Mouse (Mus musculus) CH12.LX (cell line): ENCODE measurements around the gene Slc22a14. TPM values are rescaled to one million over a fixed set of nuclear protein-coding genes. Genes with fewer than 3 reads are reported as not detected.

ENCODE experiments used
- DNase-seq: peaks from one replicate; pipeline ENCODE4 v3.0.0-alpha.2; 2013; ENCODE audit errors: extremely low read depth
- H3K27ac ChIP-seq: 2 replicates; pipeline ENCODE4 v1.5.1; 2012; ENCODE audit warnings: low read depth, mild to moderate bottlenecking, control low read depth, moderate library complexity; ENCODE audit not compliant: insufficient read depth
- H3K27me3 ChIP-seq: replicated peaks from 2 replicates; pipeline ENCODE3; 2012; ENCODE audit warnings: inconsistent platforms
- H3K36me3 ChIP-seq, 2 experiments: replicated peaks in 1 of 2; 2 replicates each; pipeline versions ENCODE3 to v1.6.1; 2012; ENCODE audit warnings: inconsistent platforms in 1 of 2, low read length in 1 of 2, mild to moderate bottlenecking in 1 of 2, mixed read lengths in 1 of 2, moderate library complexity in 1 of 2; ENCODE audit not compliant: control insufficient read depth in 1 of 2, insufficient read depth in 1 of 2
- H3K4me1 ChIP-seq, 2 experiments: 2 replicates each; pipeline ENCODE4 v1.6.1; 2012; ENCODE audit warnings: inconsistent platforms in 1 of 2, moderate library complexity in 1 of 2; ENCODE audit not compliant: insufficient read depth in 2 of 2, control insufficient read depth in 1 of 2
- H3K4me2 ChIP-seq: 2 replicates; pipeline ENCODE4 v1.6.1; 2012; ENCODE audit warnings: low read depth, mild to moderate bottlenecking, control low read depth; ENCODE audit not compliant: poor library complexity, insufficient read depth, severe bottlenecking
- H3K4me3 ChIP-seq, 3 experiments: fragments of 150-350 bp in 1 of 3; sonication (generic) in 1 of 3; replicated peaks in 1 of 3; 2 replicates each; pipeline versions ENCODE3 to v1.5.1; 2011 to 2012; ENCODE audit warnings: low read depth in 2 of 3, low read length in 2 of 3, mild to moderate bottlenecking in 2 of 3, moderate library complexity in 2 of 3, control low read depth in 1 of 3, improper control_type of control experiment in 1 of 3, inconsistent platforms in 1 of 3, mixed read lengths in 1 of 3; ENCODE audit not compliant: poor library complexity in 1 of 3
- H3K79me2 ChIP-seq: replicated peaks from 2 replicates; pipeline ENCODE4 v1.6.1; 2012; ENCODE audit warnings: mild to moderate bottlenecking, moderate library complexity; ENCODE audit not compliant: control insufficient read depth, poor library complexity, insufficient read depth, severe bottlenecking; ENCODE audit errors: extremely low read depth
- H3K9ac ChIP-seq: 2 replicates; pipeline ENCODE4 v1.6.1; 2012; ENCODE audit warnings: low read depth, mild to moderate bottlenecking, control low read depth, moderate library complexity; ENCODE audit not compliant: insufficient read depth
- H3K9me3 ChIP-seq: replicated peaks from 2 replicates; pipeline ENCODE3; 2012; ENCODE audit warnings: low read length, inconsistent platforms, mixed read lengths
- BHLHE40 ChIP-seq: IDR thresholded peaks from 2 replicates; pipeline ENCODE4 v1.6.1; 2011; ENCODE audit warnings: mild to moderate bottlenecking, low read depth, low read length, improper control_type of control experiment
- CHD1 ChIP-seq: IDR thresholded peaks from 2 replicates; pipeline ENCODE4 v1.6.1; 2012; ENCODE audit warnings: low read depth, low read length, improper control_type of control experiment, inconsistent platforms
- CHD2 ChIP-seq: IDR thresholded peaks from 2 replicates; pipeline ENCODE4 v1.6.1; 2011; ENCODE audit warnings: low read length, improper control_type of control experiment
- CTCF ChIP-seq, 2 experiments: IDR thresholded peaks in 1 of 2; conservative IDR thresholded peaks in 1 of 2; 2 replicates each; pipeline ENCODE4 v1.5.1; 2011 to 2012; ENCODE audit warnings: low read depth in 2 of 2, low read length in 2 of 2, improper control_type of control experiment in 1 of 2, inconsistent platforms in 1 of 2, mild to moderate bottlenecking in 1 of 2, moderate library complexity in 1 of 2
- E2F4 ChIP-seq: IDR thresholded peaks from 2 replicates; pipeline ENCODE4 v1.6.1; 2011; ENCODE audit warnings: low read depth, low read length, improper control_type of control experiment; ENCODE audit not compliant: insufficient replicate concordance
- ELF1 ChIP-seq: IDR thresholded peaks from 2 replicates; pipeline ENCODE4 v1.6.1; 2014; ENCODE audit warnings: low read depth, mild to moderate bottlenecking, inconsistent platforms, low read length, improper control_type of control experiment
- EP300 ChIP-seq: IDR thresholded peaks from 2 replicates; pipeline ENCODE4 v1.6.1; 2011; ENCODE audit warnings: low read length, improper control_type of control experiment
- ETS1 ChIP-seq: conservative IDR thresholded peaks from 2 replicates; pipeline ENCODE4 v1.6.1; 2012; ENCODE audit warnings: low read depth, mild to moderate bottlenecking, inconsistent platforms, low read length, improper control_type of control experiment, moderate library complexity
- GABPA ChIP-seq: IDR thresholded peaks from 2 replicates; pipeline ENCODE4 v1.6.1; 2012; ENCODE audit warnings: low read depth, low read length, improper control_type of control experiment, inconsistent platforms; ENCODE audit not compliant: insufficient replicate concordance
- HCFC1 ChIP-seq: IDR thresholded peaks from 2 replicates; pipeline ENCODE4 v1.6.1; 2012; ENCODE audit warnings: low read depth, mild to moderate bottlenecking, inconsistent platforms, low read length, improper control_type of control experiment
- IRF4 ChIP-seq: IDR thresholded peaks from 2 replicates; pipeline ENCODE4 v1.6.1; 2014; ENCODE audit warnings: low read depth, mild to moderate bottlenecking, inconsistent platforms, low read length, improper control_type of control experiment
- JUN ChIP-seq: IDR thresholded peaks from 2 replicates; pipeline ENCODE4 v1.6.1; 2011; ENCODE audit warnings: low read depth, mild to moderate bottlenecking, low read length, improper control_type of control experiment, moderate library complexity; ENCODE audit not compliant: insufficient read depth
- JUND ChIP-seq: conservative IDR thresholded peaks from 2 replicates; pipeline ENCODE4 v1.6.1; 2011; ENCODE audit warnings: low read depth, low read length, improper control_type of control experiment
- KAT2A ChIP-seq: IDR thresholded peaks from 2 replicates; pipeline ENCODE4 v1.6.1; 2012; ENCODE audit warnings: low read length, improper control_type of control experiment, inconsistent platforms; ENCODE audit not compliant: insufficient replicate concordance
- MAFK ChIP-seq: IDR thresholded peaks from 2 replicates; pipeline ENCODE4 v1.6.1; 2011; ENCODE audit warnings: low read length, improper control_type of control experiment; ENCODE audit not compliant: insufficient replicate concordance
- MAX ChIP-seq: IDR thresholded peaks from 2 replicates; pipeline ENCODE4 v1.6.1; 2011; ENCODE audit warnings: low read length, improper control_type of control experiment
- MAZ ChIP-seq: IDR thresholded peaks from 2 replicates; pipeline ENCODE4 v1.6.1; 2012; ENCODE audit warnings: low read depth, mild to moderate bottlenecking, inconsistent platforms, low read length, improper control_type of control experiment, moderate library complexity
- MEF2A ChIP-seq: IDR thresholded peaks from 2 replicates; pipeline ENCODE4 v1.6.1; 2014; ENCODE audit warnings: low read depth, mild to moderate bottlenecking, inconsistent platforms, low read length, improper control_type of control experiment, borderline replicate concordance
- MXI1 ChIP-seq: IDR thresholded peaks from 2 replicates; pipeline ENCODE4 v1.6.1; 2011; ENCODE audit warnings: mild to moderate bottlenecking, low read depth, low read length, improper control_type of control experiment
- MYC ChIP-seq: IDR thresholded peaks from 2 replicates; pipeline ENCODE4 v1.6.1; 2011; ENCODE audit warnings: low read depth, mild to moderate bottlenecking, improper control_type of control experiment, low read length
- NELFE ChIP-seq: IDR thresholded peaks from 2 replicates; pipeline ENCODE4 v1.6.1; 2011; ENCODE audit warnings: low read depth, low read length, improper control_type of control experiment
- NRF1 ChIP-seq: IDR thresholded peaks from 2 replicates; pipeline ENCODE4 v1.6.1; 2014; ENCODE audit warnings: low read depth, mild to moderate bottlenecking, inconsistent platforms, low read length, improper control_type of control experiment, moderate library complexity
- PAX5 ChIP-seq: IDR thresholded peaks from 2 replicates; pipeline ENCODE4 v1.6.1; 2012; ENCODE audit warnings: low read length, inconsistent platforms, mixed read lengths
- POLR2A ChIP-seq: IDR thresholded peaks from 2 replicates; pipeline ENCODE4 v1.6.1; 2011; ENCODE audit warnings: low read depth, mild to moderate bottlenecking, improper control_type of control experiment, low read length
- POLR2AphosphoS2 ChIP-seq: IDR thresholded peaks from 2 replicates; pipeline ENCODE4 v1.6.1; 2011; ENCODE audit warnings: low read depth, low read length, improper control_type of control experiment
- RAD21 ChIP-seq: IDR thresholded peaks from 2 replicates; pipeline ENCODE4 v1.6.1; 2011; ENCODE audit warnings: low read depth, mild to moderate bottlenecking, low read length, improper control_type of control experiment, moderate library complexity
- RCOR1 ChIP-seq: conservative IDR thresholded peaks from 2 replicates; pipeline ENCODE4 v1.6.1; 2012; ENCODE audit warnings: low read depth, mild to moderate bottlenecking, inconsistent platforms, low read length, improper control_type of control experiment
- SIN3A ChIP-seq: IDR thresholded peaks from 2 replicates; pipeline ENCODE4 v1.6.1; 2012; ENCODE audit warnings: low read length, improper control_type of control experiment, inconsistent platforms
- SMC3 ChIP-seq: IDR thresholded peaks from 2 replicates; pipeline ENCODE4 v1.6.1; 2011; ENCODE audit warnings: low read depth, low read length, improper control_type of control experiment
- TBP ChIP-seq: conservative IDR thresholded peaks from 2 replicates; pipeline ENCODE4 v1.6.1; 2011; ENCODE audit warnings: low read depth, low read length, improper control_type of control experiment
- TCF12 ChIP-seq: IDR thresholded peaks from 2 replicates; pipeline ENCODE4 v1.6.1; 2014; ENCODE audit warnings: low read depth, mild to moderate bottlenecking, inconsistent platforms, low read length, improper control_type of control experiment
- UBTF ChIP-seq: IDR thresholded peaks from 2 replicates; pipeline ENCODE4 v1.6.1; 2012; ENCODE audit warnings: low read depth, mild to moderate bottlenecking, inconsistent platforms, low read length, improper control_type of control experiment, moderate library complexity
- USF1 ChIP-seq: IDR thresholded peaks from 2 replicates; pipeline ENCODE4 v1.6.1; 2014; ENCODE audit warnings: low read depth, mild to moderate bottlenecking, inconsistent platforms, low read length, improper control_type of control experiment
- USF2 ChIP-seq: conservative IDR thresholded peaks from 2 replicates; pipeline ENCODE4 v1.6.1; 2011; ENCODE audit warnings: low read depth, low read length, improper control_type of control experiment
- ZC3H11A ChIP-seq: IDR thresholded peaks from 2 replicates; pipeline ENCODE4 v1.6.1; 2012; ENCODE audit warnings: low read depth, mild to moderate bottlenecking, inconsistent platforms, low read length, improper control_type of control experiment
- ZKSCAN1 ChIP-seq: IDR thresholded peaks from 2 replicates; pipeline ENCODE4 v1.6.1; 2012; ENCODE audit warnings: low read depth, inconsistent platforms, low read length, improper control_type of control experiment, borderline replicate concordance
- ZMIZ1 ChIP-seq: IDR thresholded peaks from 2 replicates; pipeline ENCODE4 v1.6.1; 2012; ENCODE audit warnings: low read depth, mild to moderate bottlenecking, inconsistent platforms, low read length, improper control_type of control experiment
- ZNF384 ChIP-seq: IDR thresholded peaks from 2 replicates; pipeline ENCODE4 v1.6.1; 2012; ENCODE audit warnings: low read depth, low read length, improper control_type of control experiment, inconsistent platforms
- dilution Hi-C: fragments of 300-500 bp; cut with MboI; formaldehyde crosslinking; loops from 2 replicates; pipeline ENCODE4 v1.14.3; 2020; ENCODE audit warnings: low sequenced_read_pairs; ENCODE audit not compliant: extremely low pct_unique_long_range_greater_than_20kb, extremely low pct_ligation_motif_present
- in situ Hi-C: fragments of 300-500 bp; cut with MboI; formaldehyde crosslinking; loops from 3 replicates; pipeline ENCODE4 v1.14.3; 2019; ENCODE audit warnings: low sequenced_read_pairs, low pct_ligation_motif_present, low pct_unique_long_range_greater_than_20kb, mixed read lengths
- polyA plus RNA-seq: library from polyadenylated mRNA; unstranded; fragments of >175 nt; gene quantifications from 2 replicates; pipeline ENCODE4 v1.2.1, GENCODE M21; 2012; ENCODE audit warnings: low read depth; ENCODE audit not compliant: insufficient read length
- total RNA-seq, 2 experiments: library from RNA; depleted of rRNA; stranded (reverse); fragments of 300-350 nt in 1 of 2; fragments of >200 nt in 1 of 2; gene quantifications; 2 replicates each; pipeline ENCODE4 v1.2.3; 2012 to 2014

Slc22a14 gene
- total and polyA plus RNA-seq, 3 experiments: not detected

DNA sequence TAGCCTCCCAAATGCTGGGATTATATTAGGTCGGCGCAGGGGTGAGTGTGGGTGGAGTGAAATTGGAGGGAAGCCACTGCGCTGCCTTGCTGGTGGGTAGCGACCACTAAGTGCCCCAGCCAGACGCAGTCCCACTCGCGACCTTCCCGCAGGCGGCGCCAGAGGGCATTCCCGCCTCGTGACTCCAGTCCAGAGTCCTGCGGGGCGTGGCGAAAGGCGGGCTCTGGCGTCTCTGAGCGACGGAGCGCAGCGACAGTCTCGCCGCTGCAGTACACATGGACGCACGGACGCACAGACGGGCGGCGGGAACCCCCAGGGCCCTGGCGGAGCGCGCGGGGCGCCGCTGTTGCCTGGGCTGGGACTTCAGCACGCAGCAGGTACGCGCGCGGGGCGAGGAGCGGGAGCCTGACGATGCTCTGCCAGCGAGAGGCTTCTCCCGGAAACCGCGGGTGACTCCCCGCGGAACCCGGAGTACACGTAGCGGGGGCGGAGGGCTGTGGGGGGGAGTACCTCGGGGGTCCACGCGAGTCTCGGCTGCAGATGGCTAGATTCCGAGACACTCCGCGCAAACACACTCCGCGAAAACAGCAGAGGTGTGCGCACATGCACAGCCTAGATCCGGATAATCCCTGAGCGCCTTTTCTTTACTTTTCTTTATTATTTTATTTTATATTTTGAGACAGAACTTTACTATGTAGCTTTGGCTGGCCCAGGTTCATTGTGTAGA lies 7.9 kb downstream of the Slc22a14 start, which contains the start of gene Xylb:
Gene Xylb, plus strand, starts transcription at position 51 of the 727 bp plus-strand sequence.
- Histone ChIP-seq H3K36me3 (peaks cover 10 to 13% of the 10 kb centered on the region in 2 experiments), H3K4me3 (peak within 1 kb of the TSS; percentile 41 to 67 (median 58)), H3K9me3 (no peaks in the 10 kb centered on the region), H3K79me2 (no peaks in the 10 kb centered on the region), H3K27ac (no peak within 1 kb of the TSS), H3K4me2 (peak within 1 kb of the TSS; percentile 72), H3K9ac (peak within 1 kb of the TSS; percentile 76), H3K27me3 (no peaks in the 10 kb centered on the region), H3K4me1 (peaks cover 4% of the 10 kb centered on the region in 2 experiments; a peak in 2 of 4 replicates)
- DNase-seq: peak; percentile 79
- TF ChIP-seq ZC3H11A (no peak), ZKSCAN1 (no peak), GABPA (no peak), MAZ (0 out of 2 replicates have a peak, but pooled peaks have one; percentile 47), HCFC1 (peak; percentile 48), SIN3A (peak; percentile 71; the same call in 1 of the 2 replicates), BHLHE40 (peak; percentile 70), PAX5 (no peak), E2F4 (peak; percentile 48; the same call in 1 of the 2 replicates), MYC (peak; percentile 79; the same call in 1 of the 2 replicates), TCF12 (peak; percentile 76; the same call in 1 of the 2 replicates), UBTF (no peak), MAFK (no peak), CHD2 (no peak), TBP (no peak), KAT2A (no peak), ZMIZ1 (peak; percentile 71), CTCF (conservative IDR thresholded peaks at IDR 0.05 in 1 of 2, IDR thresholded peaks at IDR 0.05 in 1 of 2; ENCODE audit: low read depth in 2 of 2, low read length in 2 of 2) (peak in 1 of 2 experiments; percentile 81; a peak in 2 of 4 replicates), POLR2A (peak; percentile 80), CHD1 (no peak), RCOR1 (no peak), IRF4 (peak; percentile 74; the same call in 1 of the 2 replicates), USF1 (peak; percentile 64), ELF1 (peak; percentile 45; the same call in 1 of the 2 replicates), POLR2AphosphoS2 (no peak), MXI1 (peak; percentile 95), ZNF384 (no peak), RAD21 (peak; percentile 36), MEF2A (peak; percentile 55; the same call in 1 of the 2 replicates), NRF1 (peak; percentile 39; the same call in 1 of the 2 replicates), NELFE (peak; percentile 69), JUN (no peak), MAX (peak; percentile 89), ETS1 (no peak; the same call in 1 of the 2 replicates), SMC3 (peak; percentile 78), USF2 (peak; percentile 34; the same call in 1 of the 2 replicates), EP300 (no peak), JUND (no peak)
- in situ Hi-C loops: loop anchor here (10.0 kb wide), 1 partner anchor 203 kb away; the partner anchor contains the start of genes Acaa1b and Gm47289
- dilution Hi-C loops: no loop called here
